Mouse (Mus musculus) small intestine, adult 2 months (tissue): ENCODE measurements around the gene Cer1. TPM values are rescaled to one million over a fixed set of nuclear protein-coding genes. Genes with fewer than 3 reads are reported as not detected.

Experiments used
- H3K27ac ChIP-seq: fragments of 200-500 bp; 2 replicates; pipeline ENCODE4 v1.5.1; 2012; ENCODE audit warnings: low read depth, low read length, control low read depth, inconsistent platforms; ENCODE audit not compliant: insufficient read depth
- H3K27me3 ChIP-seq: fragments of 200-500 bp; 2 replicates; pipeline ENCODE4 v1.6.1; 2012; ENCODE audit warnings: mild to moderate bottlenecking, moderate library complexity, low read length, inconsistent platforms; ENCODE audit not compliant: control insufficient read depth, insufficient read depth
- H3K36me3 ChIP-seq: fragments of 200-500 bp; 2 replicates; pipeline ENCODE4 v1.6.1; 2012; ENCODE audit warnings: mild to moderate bottlenecking, low read length, control low read depth, inconsistent platforms; ENCODE audit not compliant: control insufficient read depth, insufficient read depth
- H3K4me1 ChIP-seq: fragments of 200-500 bp; 2 replicates; pipeline ENCODE4 v1.6.1; 2012; ENCODE audit warnings: low read length, inconsistent platforms, mixed read lengths; ENCODE audit not compliant: control insufficient read depth, insufficient read depth, insufficient read length
- H3K4me3 ChIP-seq: fragments of 200-500 bp; 2 replicates; pipeline ENCODE4 v1.5.1; 2012; ENCODE audit warnings: low read depth, mild to moderate bottlenecking, control low read depth, inconsistent platforms, low read length, moderate library complexity
- CTCF ChIP-seq: fragments of 200-500 bp; IDR thresholded peaks from 2 replicates; pipeline ENCODE4 v1.5.1; 2012; ENCODE audit warnings: low read depth, mild to moderate bottlenecking, control low read depth, inconsistent platforms, low read length, moderate library complexity, mixed read lengths; ENCODE audit not compliant: insufficient replicate concordance, insufficient read length; ENCODE audit errors: extremely low read depth
- POLR2A ChIP-seq: fragments of 200-500 bp; IDR thresholded peaks from 2 replicates; pipeline ENCODE4 v1.6.1; 2012; ENCODE audit warnings: low read depth, mild to moderate bottlenecking, control low read depth, inconsistent platforms, low read length, moderate library complexity
- WGBS: fragments of 180-500 bp; shearing (Covaris S2); methylation state at CpG from one replicate; pipeline ENCODE4 v1.1.7; 2018; 5-methylcytosine and 5-hydroxymethylcytosine counted together
- polyA plus RNA-seq: library from polyadenylated mRNA; depleted of rRNA; stranded (reverse); fragments of >200 nt; gene quantifications from 2 replicates; pipeline ENCODE4 v1.2.3, GENCODE M21; 2012

Cer1 gene
- polyA plus RNA-seq, 1 experiment, result not detected

DNA sequence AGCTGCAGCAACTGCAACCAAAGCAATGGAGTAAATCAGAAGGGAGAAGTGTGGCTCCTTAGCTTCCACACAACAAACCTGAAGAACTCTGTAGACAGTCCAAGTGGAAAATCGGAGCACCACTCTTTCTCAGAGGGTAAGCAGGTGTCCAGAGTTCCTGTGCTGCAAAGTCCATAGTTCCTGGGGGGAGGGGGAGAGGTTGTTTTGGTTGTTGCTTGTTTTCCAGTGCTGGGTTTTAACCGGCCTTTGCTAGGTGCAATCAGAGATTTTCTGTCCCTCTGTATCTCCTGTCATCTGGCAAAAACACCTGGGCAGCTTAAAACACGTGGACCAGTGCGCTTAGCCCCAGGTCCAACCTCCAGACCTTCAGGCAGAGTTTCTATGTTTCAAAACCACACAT lies 10.2 kb downstream of the Cer1 start:
- Histone ChIP-seq H3K36me3 (no peaks in the 10 kb centered on the region), H3K4me3 (no peak overlapping the region), H3K27me3 (no peaks in the 10 kb centered on the region), H3K4me1 (no peaks in the 10 kb centered on the region), H3K27ac (no peak overlapping the region)
- WGBS, result 42% methylated on average over 4 of the region's 4 CpGs
- TF ChIP-seq POLR2A, result no peak

DNA sequence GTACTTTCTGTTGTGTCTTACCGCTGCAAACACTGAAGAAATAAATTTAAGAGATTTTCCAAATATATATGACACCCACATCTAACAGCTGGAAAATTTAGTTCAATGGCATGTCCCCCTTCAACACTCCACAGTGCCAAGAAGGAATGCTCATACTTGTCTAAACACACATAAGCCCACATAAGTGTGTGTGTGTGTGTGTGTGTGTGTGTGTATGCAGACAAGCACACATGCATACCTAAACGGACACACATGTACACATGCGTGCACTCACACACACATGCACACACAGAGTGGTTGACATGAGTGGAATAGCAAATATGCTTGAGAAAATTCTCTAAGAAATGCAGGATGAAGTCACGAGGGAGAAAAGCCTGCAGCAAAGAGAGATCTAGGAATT lies 12.4 kb downstream of the Cer1 start:
- no peaks in the 10 kb centered on the region for H3K36me3 ChIP-seq
- H3K27ac ChIP-seq, result no peak overlapping the region
- no peak overlapping the region for H3K4me3 ChIP-seq
- no peak for TF ChIP-seq POLR2A
- TF ChIP-seq CTCF, result no peak
- H3K27me3 ChIP-seq, result no peaks in the 10 kb centered on the region
- peaks cover 2% of the 10 kb centered on the region; the same call in 1 of the 2 replicates for H3K4me1 ChIP-seq
- 82% methylated on average over 4 of the region's 4 CpGs for WGBS

DNA sequence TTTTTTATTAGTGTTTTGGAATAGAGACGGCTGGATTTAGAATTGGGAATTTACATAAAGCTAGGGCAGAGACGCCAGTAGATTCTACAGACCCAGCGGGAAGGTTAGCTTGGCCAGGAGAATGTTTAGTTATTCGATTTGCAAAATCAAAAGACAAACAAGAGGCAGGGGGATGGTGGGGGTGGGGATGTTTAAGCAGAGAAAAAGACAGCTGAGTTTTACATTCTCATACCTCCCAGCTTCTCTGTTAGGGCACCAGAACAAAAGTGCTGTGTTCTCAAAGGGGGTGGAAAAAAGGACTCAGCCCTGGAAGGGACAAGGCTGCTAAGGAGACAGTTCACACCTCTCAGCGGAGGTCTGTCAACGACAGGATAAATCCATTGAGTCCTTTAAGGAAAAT lies 12.8 kb downstream of the Cer1 start:
- Histone ChIP-seq H3K4me3 (no peak overlapping the region), H3K36me3 (no peaks in the 10 kb centered on the region), H3K4me1 (peaks cover 2% of the 10 kb centered on the region; the same call in 1 of the 2 replicates), H3K27me3 (no peaks in the 10 kb centered on the region), H3K27ac (no peak overlapping the region)
- WGBS, result 68% methylated on average over 6 of the region's 6 CpGs
- no peak for TF ChIP-seq POLR2A

DNA sequence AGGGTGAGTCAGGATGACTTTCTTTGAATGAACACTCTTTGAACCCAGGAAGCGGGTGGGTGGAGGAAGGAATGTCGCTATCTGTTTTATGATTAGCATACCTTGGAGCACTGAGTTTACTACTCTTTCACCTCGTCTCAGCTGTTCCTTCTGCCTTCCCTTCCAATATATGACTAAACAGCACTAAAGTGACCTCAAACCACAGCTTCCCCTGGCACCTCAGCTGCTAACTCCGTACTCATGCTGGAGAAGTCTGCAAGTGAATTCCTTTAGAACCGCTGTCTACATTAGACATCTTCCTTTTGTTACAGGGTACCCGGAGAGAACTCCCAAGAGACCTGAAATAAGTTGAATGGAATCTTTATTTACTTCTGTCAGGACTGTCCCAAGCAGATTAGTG lies 14.0 kb downstream of the Cer1 start:
- no peak overlapping the region for H3K4me3 ChIP-seq
- 56% methylated on average over 6 of the region's 6 CpGs for whole genome bisulfite sequencing
- no peak for TF ChIP-seq POLR2A
- no peak for TF ChIP-seq CTCF
- H3K4me1 ChIP-seq, result peaks cover 2% of the 10 kb centered on the region; the same call in 1 of the 2 replicates
- no peaks in the 10 kb centered on the region for H3K27me3 ChIP-seq
- no peaks in the 10 kb centered on the region for H3K36me3 ChIP-seq
- H3K27ac ChIP-seq, result no peak overlapping the region

DNA sequence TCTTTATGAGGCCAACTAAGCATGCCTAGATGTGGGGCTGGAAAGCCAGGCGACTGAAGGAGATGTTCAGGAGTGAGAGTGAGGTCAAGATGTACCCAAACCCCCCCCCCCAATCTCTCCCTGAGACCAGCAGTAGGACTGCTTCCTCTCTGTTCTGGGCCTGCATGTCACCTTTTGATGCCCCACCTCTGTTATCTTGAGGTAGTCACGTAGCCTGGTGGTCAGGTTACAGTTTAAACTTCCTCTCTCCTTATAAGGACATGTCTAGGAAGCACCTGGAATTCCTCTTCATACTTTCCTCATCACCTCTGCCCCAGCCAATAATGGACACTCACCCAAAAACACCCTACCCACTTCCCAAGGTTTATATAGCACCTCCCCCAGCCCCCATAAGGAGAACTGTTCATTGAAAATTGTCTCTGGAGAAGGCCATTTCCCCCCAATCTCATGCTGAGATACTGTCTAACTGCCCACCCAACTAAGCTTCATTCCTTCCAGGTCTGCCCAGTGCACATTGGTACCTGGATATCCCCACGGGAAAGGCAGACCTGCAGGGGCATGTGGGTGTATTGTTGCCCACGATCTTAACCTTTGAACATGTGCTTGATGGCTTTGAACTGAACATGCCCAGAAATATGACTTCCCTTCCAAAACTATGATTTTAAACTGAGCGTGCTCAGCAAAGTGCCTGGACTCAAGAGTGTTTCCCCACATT lies 17.1 kb downstream of the Cer1 start:
- TF ChIP-seq POLR2A (no peak), CTCF (no peak)

DNA sequence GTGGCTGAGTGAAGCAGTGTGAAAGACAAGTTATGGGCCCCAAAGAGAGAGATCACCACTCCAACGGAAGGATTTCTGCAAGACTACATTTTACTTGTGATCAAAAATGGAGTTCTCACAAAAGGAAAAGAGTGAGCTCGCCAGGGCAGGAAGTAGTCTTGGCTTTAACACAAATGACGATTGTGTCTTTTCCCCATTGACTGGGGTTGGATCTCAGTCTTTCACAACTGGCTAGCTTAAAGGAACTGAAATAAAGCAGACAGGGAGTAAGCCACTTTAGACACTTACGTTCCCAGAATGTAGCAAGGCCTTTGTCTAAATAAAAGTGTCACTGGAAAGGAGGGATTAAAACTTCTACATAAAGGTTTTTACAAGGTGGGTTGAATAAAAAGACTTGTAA lies 17.8 kb downstream of the Cer1 start:
- Histone ChIP-seq H3K4me3 (no peak overlapping the region), H3K4me1 (peaks cover 2% of the 10 kb centered on the region; the same call in 1 of the 2 replicates), H3K36me3 (no peaks in the 10 kb centered on the region), H3K27me3 (no peaks in the 10 kb centered on the region), H3K27ac (no peak overlapping the region)
- WGBS, result 68% methylated on average over 4 of the region's 4 CpGs
- no peak for TF ChIP-seq POLR2A
- no peak for TF ChIP-seq CTCF

More for the DNA sequence above, 17.1 kb downstream of the Cer1 start:
- WGBS, result 60% methylated on average over 5 of the region's 5 CpGs
- H3K4me1 ChIP-seq, result peaks cover 2% of the 10 kb centered on the region; the same call in 1 of the 2 replicates
- no peak overlapping the region for H3K27ac ChIP-seq
- H3K27me3 ChIP-seq, result no peaks in the 10 kb centered on the region
- H3K4me3 ChIP-seq, result no peak overlapping the region
- H3K36me3 ChIP-seq, result no peaks in the 10 kb centered on the region

DNA sequence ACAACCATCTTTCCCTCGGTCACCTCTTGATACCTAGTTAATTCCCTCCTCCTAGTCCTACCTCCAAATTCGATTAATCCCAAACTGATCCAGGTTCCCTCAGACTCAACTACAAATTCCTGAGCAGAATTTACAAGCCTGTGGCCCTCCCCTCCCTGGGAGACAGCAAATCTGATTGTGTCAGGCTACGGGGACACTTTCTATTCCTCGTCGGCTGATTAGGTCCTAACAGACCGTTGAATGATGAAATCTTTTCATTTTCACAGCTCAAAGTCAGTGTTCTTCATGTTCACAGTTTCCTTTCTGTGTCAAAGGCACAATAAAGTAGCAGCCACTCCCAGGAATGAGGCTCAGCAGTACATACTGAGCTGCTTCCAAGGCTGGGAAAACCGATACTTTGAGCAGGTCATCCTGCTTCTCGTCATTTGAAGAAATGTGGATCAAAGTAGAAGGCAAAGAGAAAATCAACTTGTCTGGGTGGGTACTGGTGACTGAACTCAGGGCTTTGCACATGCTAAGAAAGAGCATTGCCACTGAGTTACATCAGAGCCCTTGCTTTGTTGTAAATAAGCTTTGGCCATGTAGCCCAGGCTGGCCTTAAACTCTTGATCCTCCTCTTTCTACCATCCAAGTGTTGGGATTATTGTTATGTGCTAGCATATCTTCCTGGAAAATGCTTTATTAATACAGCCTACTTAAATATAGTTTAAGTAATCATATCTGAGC lies 19.8 kb downstream of the Cer1 start:
- Histone ChIP-seq H3K36me3 (no peaks in the 10 kb centered on the region), H3K4me3 (no peak overlapping the region), H3K27me3 (no peaks in the 10 kb centered on the region), H3K4me1 (peaks cover 2% of the 10 kb centered on the region; the same call in 1 of the 2 replicates), H3K27ac (no peak overlapping the region)
- WGBS, result 56% methylated on average over 8 of the region's 8 CpGs
- no peak for TF ChIP-seq POLR2A
